Mouse (Mus musculus) myocyte (in vitro differentiated cells): ENCODE results near the gene Tspan15.

Experiments
- E2F4 ChIP-seq: IDR thresholded peaks from one replicate; pipeline ENCODE4 v1.6.1; 2011; ENCODE audit warnings: mild to moderate bottlenecking, control low read depth, moderate library complexity; ENCODE audit not compliant: insufficient read depth
- MAX ChIP-seq: IDR thresholded peaks from one replicate; pipeline ENCODE4 v1.6.1; 2011; ENCODE audit warnings: low read depth, mild to moderate bottlenecking, control low read depth
- MYOD1 ChIP-seq, 3 experiments: IDR thresholded peaks; one replicate each; pipeline ENCODE4 v1.6.1; 2011; ENCODE audit warnings: control low read depth in 2 of 3, low read depth in 2 of 3, mild to moderate bottlenecking in 2 of 3, moderate library complexity in 1 of 3; ENCODE audit not compliant: insufficient read length in 2 of 3, control insufficient read depth in 1 of 3
- MYOG ChIP-seq, 3 experiments: IDR thresholded peaks; one replicate each; pipeline ENCODE4 v1.6.1; 2011; ENCODE audit warnings: control low read depth in 2 of 3, low read depth in 2 of 3, mild to moderate bottlenecking in 2 of 3; ENCODE audit not compliant: insufficient read length in 2 of 3, control insufficient read depth in 1 of 3, insufficient read depth in 1 of 3
- POLR2A ChIP-seq: IDR thresholded peaks from one replicate; pipeline ENCODE4 v1.6.1; 2011; ENCODE audit warnings: low read depth, mild to moderate bottlenecking, control low read depth, moderate library complexity; ENCODE audit not compliant: insufficient read length
- POLR2AphosphoS2 ChIP-seq: IDR thresholded peaks from one replicate; pipeline ENCODE4 v1.6.1; 2011; ENCODE audit warnings: low read depth, control low read depth; ENCODE audit not compliant: insufficient read length
- REST ChIP-seq: IDR thresholded peaks from one replicate; pipeline ENCODE4 v1.6.1; 2011; ENCODE audit warnings: mild to moderate bottlenecking, control low read depth, moderate library complexity; ENCODE audit not compliant: insufficient read depth, insufficient read length
- SRF ChIP-seq: IDR thresholded peaks from one replicate; pipeline ENCODE4 v1.6.1; 2011; ENCODE audit warnings: low read depth; ENCODE audit not compliant: control insufficient read depth, insufficient read length
- TCF3 ChIP-seq: IDR thresholded peaks from one replicate; pipeline ENCODE4 v1.6.1; 2011; ENCODE audit warnings: low read depth, control low read depth; ENCODE audit not compliant: insufficient read length
- USF1 ChIP-seq: IDR thresholded peaks from one replicate; pipeline ENCODE4 v1.6.1; 2011; ENCODE audit warnings: low read depth, mild to moderate bottlenecking, control low read depth, moderate library complexity

DNA sequence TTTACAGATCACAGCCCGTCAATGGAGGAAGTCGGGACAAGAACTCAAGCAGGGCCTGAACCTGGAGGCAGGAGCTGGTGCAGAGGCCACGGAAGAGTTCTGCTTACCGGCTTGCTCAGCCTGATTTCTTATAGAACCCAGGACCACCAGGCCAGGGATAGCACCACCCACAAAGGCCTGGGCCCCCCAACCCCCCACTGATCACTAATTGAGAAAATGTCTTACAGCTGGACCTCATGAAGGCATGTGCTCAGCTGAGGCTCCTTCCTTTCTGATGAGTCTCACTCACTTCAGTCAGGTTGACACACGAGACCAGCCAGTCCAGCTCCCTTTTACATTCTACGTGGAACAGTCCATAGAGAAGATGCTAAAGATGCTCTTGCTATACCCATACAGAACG, 5.2 kb downstream of the Tspan15 start:
- TF ChIP-seq POLR2A: no peak
- TF ChIP-seq MAX: no peak
- no peak for TF ChIP-seq E2F4
- TF ChIP-seq POLR2AphosphoS2: no peak
- TF ChIP-seq MYOD1 (IDR thresholded peaks at IDR 0.05; ENCODE audit: control insufficient read depth in 1 of 3, insufficient read length in 2 of 3, low read depth in 2 of 3): no peak
- no peak for TF ChIP-seq USF1
- TF ChIP-seq TCF3: no peak
- no peak for TF ChIP-seq MYOG (IDR thresholded peaks at IDR 0.05; ENCODE audit: control insufficient read depth in 1 of 3, insufficient read depth in 1 of 3, insufficient read length in 2 of 3, low read depth in 2 of 3)
- TF ChIP-seq REST: no peak
- no peak for TF ChIP-seq SRF
